Mouse (Mus musculus) liver, adult 2 months (tissue): ENCODE results near the gene Uck2.

Experiments
- CTCF ChIP-seq: fragments of 200-500 bp; IDR thresholded peaks from 2 replicates; pipeline ENCODE4 v1.5.1; 2011; ENCODE audit warnings: low read depth, low read length, control low read depth
- POLR2A ChIP-seq: fragments of 200-500 bp; IDR thresholded peaks from 2 replicates; pipeline ENCODE4 v1.6.1; 2011; ENCODE audit warnings: low read length, control low read depth; ENCODE audit not compliant: insufficient read depth; ENCODE audit errors: extremely low read depth

- no peak for TF ChIP-seq CTCF
- TF ChIP-seq POLR2A: no peak
These were observed 47.3 kb downstream of the Uck2 start for GRCm38 (mm10) chr1:167237798-167238197.
